Mouse (Mus musculus) MEL (cell line): ENCODE measurements around the gene Fgfr1op2. TPM values are rescaled to one million over a fixed set of nuclear protein-coding genes. Genes with fewer than 3 reads are reported as not detected.

ENCODE experiments used
- DNase-seq: peaks from one replicate; pipeline ENCODE4 v3.0.0; 2011; ENCODE audit warnings: low read depth, low spot score
- H3K27ac ChIP-seq: 2 replicates; pipeline ENCODE4 v1.5.1; 2012; ENCODE audit warnings: low read depth, mild to moderate bottlenecking, control low read depth, low read length, moderate library complexity; ENCODE audit not compliant: control insufficient read depth
- H3K27me3 ChIP-seq, 2 experiments: fragments of 150-350 bp in 1 of 2; sonication (generic) in 1 of 2; 2 replicates each; pipeline ENCODE4 v1.6.1; 2012; ENCODE audit warnings: low read length in 2 of 2, mild to moderate bottlenecking in 2 of 2, improper control_type of control experiment in 1 of 2, moderate library complexity in 1 of 2; ENCODE audit not compliant: insufficient read depth in 2 of 2, control insufficient read depth in 1 of 2
- H3K36me3 ChIP-seq, 2 experiments: 2 replicates each; pipeline ENCODE4 v1.6.1; 2012 to 2014; ENCODE audit warnings: low read length in 2 of 2, improper control_type of control experiment in 1 of 2, inconsistent platforms in 1 of 2, mild to moderate bottlenecking in 1 of 2; ENCODE audit not compliant: insufficient read depth in 2 of 2, control insufficient read depth in 1 of 2
- H3K4me1 ChIP-seq, 2 experiments: fragments of 150-350 bp in 1 of 2; sonication (generic) in 1 of 2; 2 replicates each; pipeline ENCODE4 v1.6.1; 2012; ENCODE audit warnings: low read length in 2 of 2, improper control_type of control experiment in 1 of 2, mild to moderate bottlenecking in 1 of 2; ENCODE audit not compliant: insufficient read depth in 2 of 2, control insufficient read depth in 1 of 2
- H3K4me3 ChIP-seq, 2 experiments: fragments of 150-350 bp in 1 of 2; sonication (generic) in 1 of 2; 2 replicates each; pipeline ENCODE4 v1.5.1; 2012; ENCODE audit warnings: low read depth in 2 of 2, low read length in 2 of 2, mild to moderate bottlenecking in 2 of 2, moderate library complexity in 2 of 2, control low read depth in 1 of 2, improper control_type of control experiment in 1 of 2; ENCODE audit not compliant: control insufficient read depth in 1 of 2, insufficient read depth in 1 of 2
- H3K79me2 ChIP-seq: 2 replicates; pipeline ENCODE4 v1.6.1; 2012; ENCODE audit warnings: mild to moderate bottlenecking, low read length, moderate library complexity; ENCODE audit not compliant: control insufficient read depth, poor library complexity, insufficient read depth
- H3K9ac ChIP-seq: 2 replicates; pipeline ENCODE4 v1.6.1; 2012; ENCODE audit warnings: low read depth, mild to moderate bottlenecking, control low read depth, low read length, moderate library complexity; ENCODE audit not compliant: control insufficient read depth, poor library complexity, severe bottlenecking
- H3K9me3 ChIP-seq: fragments of 150-350 bp; sonication (generic); replicated peaks from 2 replicates; pipeline ENCODE4 v1.6.1; 2012; ENCODE audit warnings: mild to moderate bottlenecking, low read length, improper control_type of control experiment, moderate library complexity; ENCODE audit not compliant: insufficient read depth
- CHD2 ChIP-seq: IDR thresholded peaks from 2 replicates; pipeline ENCODE4 v1.6.1; 2011; ENCODE audit warnings: low read length, improper control_type of control experiment
- ELF1 ChIP-seq: IDR thresholded peaks from 2 replicates; pipeline ENCODE4 v1.6.1; 2014; ENCODE audit warnings: low read depth, mild to moderate bottlenecking, inconsistent platforms, low read length, improper control_type of control experiment, moderate library complexity
- EP300 ChIP-seq, 2 experiments: IDR thresholded peaks; 2 replicates each; pipeline ENCODE4 v1.6.1; 2011; ENCODE audit warnings: improper control_type of control experiment in 2 of 2, low read length in 2 of 2, low read depth in 1 of 2, mild to moderate bottlenecking in 1 of 2
- GABPA ChIP-seq: IDR thresholded peaks from 2 replicates; pipeline ENCODE4 v1.6.1; 2012; ENCODE audit warnings: low read depth, mild to moderate bottlenecking, inconsistent platforms, low read length, improper control_type of control experiment, moderate library complexity
- GATA1 ChIP-seq: IDR thresholded peaks from 2 replicates; pipeline ENCODE4 v1.6.1; 2011; ENCODE audit warnings: low read depth, low read length, improper control_type of control experiment
- HCFC1 ChIP-seq: IDR thresholded peaks from 2 replicates; pipeline ENCODE4 v1.6.1; 2012; ENCODE audit warnings: low read depth, mild to moderate bottlenecking, inconsistent platforms, low read length, improper control_type of control experiment, moderate library complexity
- MAZ ChIP-seq: IDR thresholded peaks from 2 replicates; pipeline ENCODE4 v1.6.1; 2012; ENCODE audit warnings: low read depth, mild to moderate bottlenecking, inconsistent platforms, low read length, improper control_type of control experiment
- MXI1 ChIP-seq: IDR thresholded peaks from 2 replicates; pipeline ENCODE4 v1.6.1; 2011; ENCODE audit warnings: mild to moderate bottlenecking, low read depth, low read length, improper control_type of control experiment
- NELFE ChIP-seq: IDR thresholded peaks from 2 replicates; pipeline ENCODE4 v1.6.1; 2011; ENCODE audit warnings: low read depth, low read length, improper control_type of control experiment
- NRF1 ChIP-seq: IDR thresholded peaks from 2 replicates; pipeline ENCODE4 v1.6.1; 2014; ENCODE audit warnings: low read depth, mild to moderate bottlenecking, inconsistent platforms, low read length, improper control_type of control experiment, moderate library complexity; ENCODE audit not compliant: poor library complexity, insufficient read depth, severe bottlenecking
- RAD21 ChIP-seq: IDR thresholded peaks from 2 replicates; pipeline ENCODE4 v1.6.1; 2011; ENCODE audit warnings: mild to moderate bottlenecking, low read depth, low read length, improper control_type of control experiment
- RCOR1 ChIP-seq: IDR thresholded peaks from 2 replicates; pipeline ENCODE4 v1.6.1; 2012; ENCODE audit warnings: low read depth, mild to moderate bottlenecking, inconsistent platforms, low read length, improper control_type of control experiment
- TAL1 ChIP-seq: IDR thresholded peaks from 2 replicates; pipeline ENCODE4 v1.6.1; 2012; ENCODE audit warnings: mild to moderate bottlenecking, inconsistent platforms, low read length, moderate library complexity, mixed read lengths
- USF2 ChIP-seq, 2 experiments: IDR thresholded peaks; 2 replicates each; pipeline ENCODE4 v1.6.1; 2011 to 2012; ENCODE audit warnings: improper control_type of control experiment in 2 of 2, low read length in 2 of 2, borderline replicate concordance in 1 of 2, inconsistent platforms in 1 of 2, low read depth in 1 of 2, mild to moderate bottlenecking in 1 of 2; ENCODE audit not compliant: insufficient read depth in 1 of 2
- ZKSCAN1 ChIP-seq: IDR thresholded peaks from 2 replicates; pipeline ENCODE4 v1.6.1; 2012; ENCODE audit warnings: low read depth, mild to moderate bottlenecking, inconsistent platforms, low read length, improper control_type of control experiment, moderate library complexity
- polyA plus RNA-seq, 2 experiments: library from polyadenylated mRNA; stranded (reverse) in 1 of 2; unstranded in 1 of 2; fragments of >175 nt in 1 of 2; fragments of >200 nt in 1 of 2; gene quantifications; 2 replicates each; pipeline versions ENCODE4 v1.2.1 to v1.2.4; 2012; ENCODE audit warnings: low replicate concordance in 2 of 2, low read depth in 1 of 2; ENCODE audit not compliant: insufficient read length in 2 of 2, insufficient read depth in 1 of 2, missing spikeins in 1 of 2
- total RNA-seq: library from RNA; depleted of rRNA; stranded (reverse); fragments of 300-350 nt; gene quantifications from 2 replicates; pipeline ENCODE4 v1.2.3, GENCODE M21; 2012

Fgfr1op2 gene
- total and polyA plus RNA-seq, 3 experiments, result 70.4 to 93.6 TPM; not detected in 1

- DNase-seq, result no peak
- TF ChIP-seq NELFE (no peak), GATA1 (no peak), RAD21 (no peak), ZKSCAN1 (no peak)
- TF ChIP-seq, all 39 proteins: peak for 0
- H3K9me3 ChIP-seq, result no peaks in the 10 kb centered on the region
- no peaks in the 10 kb centered on the region; a peak in 1 of 4 replicates for H3K27me3 ChIP-seq
- H3K36me3 ChIP-seq, result no peaks in the 10 kb centered on the region
- no peak overlapping the region for H3K9ac ChIP-seq
- no peaks in the 10 kb centered on the region for H3K4me1 ChIP-seq
- H3K4me3 ChIP-seq, result no peak overlapping the region
- no peak overlapping the region for H3K27ac ChIP-seq
- H3K79me2 ChIP-seq, result no peaks in the 10 kb centered on the region
These were observed 39.9 kb upstream of the Fgfr1op2 start for GRCm38 (mm10) chr6:146537111-146537510.

- Histone ChIP-seq H3K27me3 (no peaks in the 10 kb centered on the region; a peak in 1 of 4 replicates), H3K27ac (no peak overlapping the region), H3K9me3 (no peaks in the 10 kb centered on the region), H3K4me1 (no peaks in the 10 kb centered on the region), H3K79me2 (no peaks in the 10 kb centered on the region), H3K4me3 (no peak overlapping the region), H3K36me3 (no peaks in the 10 kb centered on the region), H3K9ac (no peak overlapping the region)
- TF ChIP-seq NELFE, result no peak
- no peak for TF ChIP-seq RCOR1
- no peak for TF ChIP-seq ELF1
- no peak for TF ChIP-seq EP300 (IDR thresholded peaks at IDR 0.05; ENCODE audit: low read depth in 1 of 2, low read length in 2 of 2)
- DNase-seq, result no peak
These were observed 38.9 kb upstream of the Fgfr1op2 start for GRCm38 (mm10) chr6:146538071-146538470.

GRCm38 (mm10) chr6:146538661-146539060, 38.3 kb upstream of the Fgfr1op2 start:
- no peaks in the 10 kb centered on the region for H3K79me2 ChIP-seq
- H3K9ac ChIP-seq, result no peak overlapping the region
- H3K27ac ChIP-seq, result no peak overlapping the region
- no peaks in the 10 kb centered on the region for H3K36me3 ChIP-seq
- no peak for DNase-seq
- no peaks in the 10 kb centered on the region; a peak in 1 of 4 replicates for H3K27me3 ChIP-seq
- no peak for TF ChIP-seq USF2 (IDR thresholded peaks at IDR 0.05; ENCODE audit: borderline replicate concordance in 1 of 2, insufficient read depth in 1 of 2, low read depth in 1 of 2, low read length in 2 of 2)
- TF ChIP-seq, all 39 proteins: peak for 0
- Histone ChIP-seq H3K4me1 (no peaks in the 10 kb centered on the region), H3K9me3 (no peaks in the 10 kb centered on the region), H3K4me3 (no peak overlapping the region)

- no peak for DNase-seq
- no peaks in the 10 kb centered on the region; a peak in 1 of 4 replicates for H3K27me3 ChIP-seq
- H3K27ac ChIP-seq, result no peak overlapping the region
- no peaks in the 10 kb centered on the region for H3K9me3 ChIP-seq
- TF ChIP-seq GABPA (no peak), MAZ (no peak), MXI1 (no peak), HCFC1 (no peak), ZKSCAN1 (no peak), TAL1 (no peak), CHD2 (no peak), NRF1 (no peak)
- no peaks in the 10 kb centered on the region for H3K36me3 ChIP-seq
- no peaks in the 10 kb centered on the region for H3K79me2 ChIP-seq
- H3K4me3 ChIP-seq, result no peak overlapping the region
- no peaks in the 10 kb centered on the region for H3K4me1 ChIP-seq
- no peak overlapping the region for H3K9ac ChIP-seq
These were observed 36.6 kb upstream of the Fgfr1op2 start for GRCm38 (mm10) chr6:146540386-146540785.
